Mouse (Mus musculus): ENCODE measurements around the gene Psmd11. TPM values are rescaled to one million over a fixed set of nuclear protein-coding genes. Genes with fewer than 3 reads are reported as not detected.
A peak's percentile ranks its signal among the peaks of the same experiment; 100 is the strongest.

Psmd11 gene
- polyA plus RNA-seq, 1 experiment: 71.3 TPM

DNA sequence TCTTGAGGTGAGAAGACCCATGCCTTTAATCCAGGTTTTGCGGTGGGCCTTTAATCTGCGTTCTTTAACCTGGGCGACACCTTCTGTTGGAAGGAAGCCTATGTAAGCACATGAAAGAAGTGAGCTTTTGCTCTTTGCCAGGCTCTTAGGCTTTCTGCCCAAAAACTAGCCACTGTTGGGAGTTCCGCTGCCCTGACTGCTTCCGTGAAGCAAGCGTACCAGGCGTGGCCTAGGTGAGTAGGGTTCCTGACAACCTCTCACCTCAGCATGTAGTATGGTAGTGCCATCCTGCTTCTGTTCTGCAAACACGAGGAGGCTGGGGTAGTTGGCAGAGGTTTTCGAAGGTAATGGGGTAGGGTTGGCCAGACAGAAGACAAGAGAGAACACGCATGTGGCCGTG is 46.4 kb downstream of the Psmd11 start:
- Histone ChIP-seq H3K27ac (ENCODE audit: control insufficient read depth, insufficient read depth, low read depth, low read length, poor library complexity) (no peak overlapping the region), H3K4me1 (ENCODE audit: control insufficient read depth, insufficient read depth, low read length) (peaks cover 3% of the 10 kb centered on the region), H3K4me3 (replicated peaks; ENCODE audit: control insufficient read depth, low read depth, low read length) (no peak overlapping the region)
- WGBS: 93% methylated on average over 11 of the region's 11 CpGs
- TF ChIP-seq POLR2A (IDR thresholded peaks at IDR 0.05; ENCODE audit: borderline replicate concordance, control insufficient read depth, low read depth, low read length) (no peak), CTCF (IDR thresholded peaks at IDR 0.05; ENCODE audit: control insufficient read depth, insufficient read depth, low read length) (0 out of 2 replicates have a peak, but pooled peaks have one; percentile 6)

DNA sequence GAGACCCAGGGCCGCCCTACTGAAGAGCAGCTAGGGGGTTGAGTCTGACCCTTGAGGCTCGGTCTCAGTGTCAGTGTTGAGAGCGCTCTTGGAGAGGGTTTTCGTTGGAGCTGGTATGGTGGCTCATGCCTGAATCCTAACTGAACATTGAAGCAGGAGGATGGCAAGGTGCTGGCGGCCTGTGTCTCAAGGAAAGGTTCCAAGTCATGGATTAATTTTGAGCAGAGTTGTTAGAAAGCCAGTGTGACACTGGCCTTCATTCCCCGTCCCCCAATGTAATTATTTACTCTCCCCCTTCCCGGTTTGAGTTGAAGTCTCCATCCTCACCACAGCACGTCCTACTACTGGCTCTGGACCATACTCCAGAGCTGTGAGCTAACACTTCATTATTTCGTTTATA is 47.1 kb downstream of the Psmd11 start:
- Histone ChIP-seq H3K4me1 (ENCODE audit: control insufficient read depth, insufficient read depth, low read length) (peaks cover 3% of the 10 kb centered on the region), H3K4me3 (replicated peaks; ENCODE audit: control insufficient read depth, low read depth, low read length) (no peak overlapping the region), H3K27ac (ENCODE audit: control insufficient read depth, insufficient read depth, low read depth, low read length, poor library complexity) (no peak overlapping the region)
- TF ChIP-seq CTCF (IDR thresholded peaks at IDR 0.05; ENCODE audit: control insufficient read depth, insufficient read depth, low read length) (no peak), POLR2A (IDR thresholded peaks at IDR 0.05; ENCODE audit: borderline replicate concordance, control insufficient read depth, low read depth, low read length) (no peak)
- WGBS: 90% methylated on average over 9 of the region's 9 CpGs

DNA sequence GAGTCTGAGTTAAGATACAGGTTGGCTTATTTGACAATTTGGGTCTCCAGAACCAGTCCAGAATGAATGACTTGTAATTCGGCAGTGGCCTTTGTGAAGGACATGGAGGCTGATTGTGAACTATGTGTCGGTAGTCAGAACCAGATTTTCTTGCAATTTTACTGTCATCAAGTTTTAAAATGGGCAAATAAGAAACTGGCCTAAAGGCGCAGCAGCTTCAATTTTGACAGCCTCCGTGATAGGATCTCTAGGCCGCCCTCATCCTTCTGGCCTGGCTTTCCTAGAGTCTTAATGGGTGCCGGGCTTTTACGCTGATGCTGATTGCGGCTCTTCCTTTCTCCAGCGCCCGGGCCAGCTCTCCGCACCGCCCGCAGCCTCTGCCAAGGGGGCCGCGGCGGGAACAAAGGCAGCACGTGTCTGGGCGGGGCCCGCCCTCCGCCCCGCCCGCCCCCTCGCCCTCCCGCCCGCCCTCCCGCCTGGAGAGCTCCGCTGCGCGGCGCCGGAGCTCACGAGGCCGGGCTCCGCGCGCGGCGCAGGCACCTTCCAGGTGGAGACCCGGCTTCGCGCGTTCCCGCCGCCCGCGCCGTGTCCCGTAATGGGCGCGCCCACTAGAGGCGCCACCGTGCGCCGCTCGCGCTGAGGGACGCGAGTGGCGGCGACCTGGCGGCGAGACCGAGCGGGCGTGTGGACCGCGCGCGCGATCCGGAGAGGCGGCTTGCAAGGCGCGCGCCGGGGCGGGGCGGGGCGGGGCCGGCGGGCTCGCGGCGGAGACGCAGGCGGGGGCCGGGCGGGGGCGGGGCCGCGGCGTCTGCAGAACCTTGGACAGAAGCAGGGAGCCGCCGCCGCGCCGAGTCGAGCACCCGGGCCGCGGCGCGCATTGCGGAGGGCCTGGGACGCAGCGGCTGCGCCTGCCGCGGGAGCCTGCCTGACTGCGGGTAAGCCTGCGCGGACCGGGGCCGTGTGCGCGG is 48.1 kb downstream of the Psmd11 start, which contains the start of gene Cdk5r1:
Gene Cdk5r1 (plus strand): TSS at position 802 of the 968 bp plus-strand sequence.
- Histone ChIP-seq H3K4me3 (replicated peaks; ENCODE audit: control insufficient read depth, low read depth, low read length) (peak within 1 kb of the TSS; percentile 95), H3K4me1 (ENCODE audit: control insufficient read depth, insufficient read depth, low read length) (peaks cover 3% of the 10 kb centered on the region), H3K27ac (ENCODE audit: control insufficient read depth, insufficient read depth, low read depth, low read length, poor library complexity) (peak within 1 kb of the TSS; percentile 91)
- TF ChIP-seq CTCF (IDR thresholded peaks at IDR 0.05; ENCODE audit: control insufficient read depth, insufficient read depth, low read length) (peak; percentile 63), POLR2A (IDR thresholded peaks at IDR 0.05; ENCODE audit: borderline replicate concordance, control insufficient read depth, low read depth, low read length) (no peak)
- 2% methylated on average over 106 of the region's 116 CpGs for WGBS

DNA sequence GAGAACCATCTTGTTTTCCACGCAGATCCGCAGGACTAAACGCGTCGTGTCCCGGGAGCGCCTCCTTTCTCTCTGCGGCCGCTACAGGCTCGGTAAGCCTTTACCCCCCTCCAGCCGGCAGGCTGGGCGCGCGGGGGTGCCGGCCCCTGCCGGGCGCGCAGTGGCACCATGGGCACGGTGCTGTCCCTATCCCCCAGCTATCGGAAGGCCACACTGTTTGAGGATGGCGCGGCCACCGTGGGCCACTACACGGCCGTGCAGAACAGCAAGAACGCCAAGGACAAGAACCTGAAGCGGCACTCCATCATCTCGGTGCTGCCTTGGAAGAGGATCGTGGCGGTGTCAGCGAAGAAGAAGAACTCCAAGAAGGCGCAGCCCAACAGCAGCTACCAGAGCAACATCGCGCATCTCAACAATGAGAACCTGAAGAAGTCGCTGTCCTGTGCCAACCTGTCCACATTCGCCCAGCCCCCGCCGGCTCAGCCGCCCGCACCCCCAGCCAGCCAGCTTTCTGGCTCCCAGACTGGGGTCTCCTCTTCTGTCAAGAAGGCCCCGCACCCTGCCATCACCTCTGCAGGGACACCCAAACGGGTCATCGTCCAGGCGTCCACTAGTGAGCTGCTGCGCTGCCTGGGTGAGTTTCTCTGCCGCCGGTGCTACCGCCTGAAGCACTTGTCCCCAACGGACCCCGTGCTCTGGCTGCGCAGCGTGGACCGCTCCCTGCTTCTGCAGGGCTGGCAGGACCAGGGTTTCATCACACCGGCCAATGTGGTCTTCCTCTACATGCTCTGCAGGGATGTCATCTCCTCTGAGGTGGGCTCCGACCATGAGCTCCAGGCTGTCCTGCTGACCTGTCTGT is 49.2 kb downstream of the Psmd11 start:
- TF ChIP-seq CTCF (IDR thresholded peaks at IDR 0.05; ENCODE audit: control insufficient read depth, insufficient read depth, low read length) (no peak), POLR2A (IDR thresholded peaks at IDR 0.05; ENCODE audit: borderline replicate concordance, control insufficient read depth, low read depth, low read length) (peak; percentile 9; the same call in 1 of the 2 replicates)
- Histone ChIP-seq H3K27ac (ENCODE audit: control insufficient read depth, insufficient read depth, low read depth, low read length, poor library complexity) (peak overlapping the region; percentile 91), H3K4me1 (ENCODE audit: control insufficient read depth, insufficient read depth, low read length) (peaks cover 3% of the 10 kb centered on the region), H3K4me3 (replicated peaks; ENCODE audit: control insufficient read depth, low read depth, low read length) (peak overlapping the region; percentile 95)
- WGBS: 20% methylated on average over 55 of the region's 55 CpGs

DNA sequence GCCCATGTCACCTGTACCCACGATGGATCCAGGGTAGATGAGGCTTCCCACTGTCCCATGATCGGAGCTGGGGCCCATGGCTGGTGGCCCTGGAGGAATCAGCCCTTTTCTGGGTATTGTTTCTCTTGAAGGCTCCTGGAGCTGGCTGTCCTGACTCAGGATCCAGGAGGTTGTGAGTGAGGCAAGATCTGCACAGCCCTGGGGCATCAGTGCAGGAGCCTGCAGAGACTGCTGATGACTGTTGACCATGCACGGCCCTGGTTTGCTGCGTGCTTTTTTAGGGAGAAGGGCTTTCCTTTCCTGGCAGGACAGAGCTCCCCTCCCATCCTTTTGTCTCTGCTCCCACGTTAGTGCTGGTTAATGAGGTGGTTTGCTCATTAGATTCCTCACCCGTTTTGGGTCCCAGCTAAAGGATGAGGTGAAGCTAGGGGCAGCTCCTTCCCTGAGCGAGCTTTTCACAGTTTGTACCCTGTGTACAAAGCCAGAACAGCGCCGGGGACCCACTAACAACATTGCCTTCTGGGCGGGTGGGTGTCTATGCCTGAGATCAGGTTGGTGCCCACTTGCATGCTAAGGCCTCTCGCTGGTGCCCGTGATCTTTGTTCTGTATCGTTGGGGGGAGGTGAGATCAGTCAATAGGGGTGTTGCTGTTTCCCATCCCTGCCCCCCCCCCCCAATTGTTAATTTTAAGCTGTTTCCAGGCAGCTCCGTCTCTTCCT is 50.4 kb downstream of the Psmd11 start:
- Histone ChIP-seq H3K4me1 (ENCODE audit: control insufficient read depth, insufficient read depth, low read length) (peaks cover 3% of the 10 kb centered on the region), H3K27ac (ENCODE audit: control insufficient read depth, insufficient read depth, low read depth, low read length, poor library complexity) (no peak overlapping the region), H3K4me3 (replicated peaks; ENCODE audit: control insufficient read depth, low read depth, low read length) (peak overlapping the region; percentile 19)
- WGBS: 76% methylated on average over 14 of the region's 14 CpGs
- no peak for TF ChIP-seq POLR2A (IDR thresholded peaks at IDR 0.05; ENCODE audit: borderline replicate concordance, control insufficient read depth, low read depth, low read length)
- TF ChIP-seq CTCF (IDR thresholded peaks at IDR 0.05; ENCODE audit: control insufficient read depth, insufficient read depth, low read length): no peak

DNA sequence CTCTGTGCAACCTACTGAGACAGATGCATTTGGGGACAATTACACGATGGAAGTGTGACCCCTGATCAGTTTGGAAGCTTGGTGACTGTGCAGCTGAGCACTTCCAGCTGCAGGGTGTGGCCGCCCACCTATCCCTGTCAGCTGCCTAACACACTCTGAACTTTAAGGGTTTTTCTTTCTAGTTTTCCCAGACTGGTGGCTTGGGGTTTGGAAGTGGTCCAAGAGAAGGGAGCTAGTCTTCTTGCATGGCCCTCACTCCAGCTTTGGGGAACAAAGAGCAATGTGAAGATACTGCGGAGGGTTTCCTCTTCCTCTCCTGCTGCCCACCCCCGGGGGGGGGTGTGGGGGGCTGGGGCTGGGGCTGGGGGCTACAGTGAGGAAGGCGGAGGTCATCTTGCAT is 51.0 kb downstream of the Psmd11 start:
- H3K27ac ChIP-seq (ENCODE audit: control insufficient read depth, insufficient read depth, low read depth, low read length, poor library complexity): no peak overlapping the region
- TF ChIP-seq CTCF (IDR thresholded peaks at IDR 0.05; ENCODE audit: control insufficient read depth, insufficient read depth, low read length) (no peak), POLR2A (IDR thresholded peaks at IDR 0.05; ENCODE audit: borderline replicate concordance, control insufficient read depth, low read depth, low read length) (no peak)
- peaks cover 3% of the 10 kb centered on the region for H3K4me1 ChIP-seq (ENCODE audit: control insufficient read depth, insufficient read depth, low read length)
- WGBS: 15% methylated on average over 5 of the region's 5 CpGs
- no peak overlapping the region for H3K4me3 ChIP-seq (replicated peaks; ENCODE audit: control insufficient read depth, low read depth, low read length)

DNA sequence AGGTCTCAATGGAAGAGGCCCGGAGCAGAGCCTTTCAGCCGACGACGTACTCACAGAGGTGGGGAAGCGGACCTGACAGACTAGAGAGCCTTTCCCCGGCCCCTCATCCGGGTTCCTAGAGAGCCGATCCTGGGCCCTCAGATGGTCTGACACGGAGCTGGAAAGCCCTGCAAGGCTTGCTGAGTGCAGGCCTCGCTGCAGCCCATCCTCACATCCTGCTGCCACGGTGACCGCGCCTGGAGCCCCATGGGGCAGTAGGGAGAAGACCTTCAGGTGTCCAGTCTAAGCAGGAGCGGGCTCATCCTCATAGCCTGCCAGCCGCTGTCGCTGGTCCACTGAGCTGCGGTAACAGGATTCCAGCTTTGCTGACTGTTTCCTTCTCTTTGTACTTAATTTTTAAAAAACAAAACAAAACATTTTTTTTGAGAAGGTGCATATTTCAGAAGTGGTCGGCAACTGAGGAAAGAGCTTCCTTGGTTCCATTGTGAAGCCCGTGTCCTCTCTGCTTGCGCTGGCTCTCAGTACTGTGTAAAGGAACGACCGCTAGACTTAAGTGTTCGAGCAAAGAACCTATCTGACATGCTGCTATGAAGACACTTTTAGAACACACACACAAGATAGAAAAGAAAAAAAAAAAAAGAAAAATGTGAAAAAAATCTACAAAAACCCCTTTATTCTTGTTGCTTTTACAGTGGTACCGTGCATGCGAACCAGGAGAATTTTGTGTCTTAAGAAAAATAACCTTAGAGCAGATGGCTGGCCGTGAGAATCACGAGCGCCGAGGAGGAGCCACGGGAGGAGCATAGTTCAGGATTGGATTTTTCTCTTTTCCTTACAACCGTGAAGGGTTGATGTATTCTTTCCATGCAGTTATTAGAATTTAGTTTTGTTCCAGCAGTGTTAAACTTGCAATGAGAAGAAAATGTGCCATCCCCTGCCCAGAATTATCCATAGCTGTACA is 51.8 kb downstream of the Psmd11 start:
- Histone ChIP-seq H3K27ac (ENCODE audit: control insufficient read depth, insufficient read depth, low read depth, low read length, poor library complexity) (peak overlapping the region; percentile 13; the same call in 1 of the 2 replicates), H3K4me1 (ENCODE audit: control insufficient read depth, insufficient read depth, low read length) (peaks cover 3% of the 10 kb centered on the region), H3K4me3 (replicated peaks; ENCODE audit: control insufficient read depth, low read depth, low read length) (no peak overlapping the region)
- no peak for TF ChIP-seq CTCF (IDR thresholded peaks at IDR 0.05; ENCODE audit: control insufficient read depth, insufficient read depth, low read length)
- TF ChIP-seq POLR2A (IDR thresholded peaks at IDR 0.05; ENCODE audit: borderline replicate concordance, control insufficient read depth, low read depth, low read length): no peak
- WGBS: 80% methylated on average over 31 of the region's 31 CpGs

All from bone marrow, adult 2 months (tissue).